Mouse (Mus musculus): Measurements from ENCODE around the gene Phactr1.

GRCm38 (mm10) chr13:42711510-42711909 is 31.1 kb downstream of the Phactr1 start:
- TF ChIP-seq GATA1 (IDR thresholded peaks at IDR 0.05; ENCODE audit: low read length): no peak
- no peak for TF ChIP-seq TAL1 (IDR thresholded peaks at IDR 0.05; ENCODE audit: low read length)

Data from erythroblast, embryonic 14.5 days (primary cell).